8 mouse cellular contexts compared by ENCODE assay signal in genomic region chr13:48968750-48969088, GRCm38 (mm10). TPM values are rescaled to one million over a fixed set of nuclear protein-coding genes. Genes with fewer than 3 reads are reported as not detected.
A peak's percentile ranks its signal among the peaks of the same experiment; 100 is the strongest.
DNase-seq lines count a peak whose midpoint lies in the region; ATAC-seq and TF ChIP-seq lines count a peak whose summit lies in the region.

No protein-coding gene starts in this region.

- peak overlapping the region; percentile 94 for H3K9ac ChIP-seq in CH12.LX (ENCODE audit: insufficient read depth, low read depth)
- peak overlapping the region; percentile 92 for H3K9ac ChIP-seq in forebrain, embryonic 16.5 days (replicated peaks; ENCODE audit: low read depth, low read length)
- H3K9ac ChIP-seq in liver, postnatal 0 days (replicated peaks) = peak overlapping the region; percentile 98

- no peak for TF ChIP-seq EP300 in CH12.LX (IDR thresholded peaks at IDR 0.05; ENCODE audit: low read length)
- no peak for TF ChIP-seq EP300 in liver, postnatal 0 days (IDR thresholded peaks at IDR 0.05; ENCODE audit: low read depth)

- no peak for TF ChIP-seq RAD21 in CH12.LX (IDR thresholded peaks at IDR 0.05; ENCODE audit: low read depth, low read length)

- H3K36me3 ChIP-seq in heart, embryonic 10.5 days = 0 out of 2 replicates have a peak, but pooled peaks cover 10% of the 10 kb centered on the region
- H3K36me3 ChIP-seq in CH12.LX (replicated peaks in 1 of 2; ENCODE audit: control insufficient read depth in 1 of 2, insufficient read depth in 1 of 2, low read length in 1 of 2) = peaks cover 9 to 35% of the 10 kb centered on the region in 2 experiments
- no peaks in the 10 kb centered on the region for H3K36me3 ChIP-seq in forebrain, embryonic 16.5 days (ENCODE audit: control insufficient read depth, insufficient read depth)
- H3K36me3 ChIP-seq in liver, postnatal 0 days (replicated peaks; ENCODE audit: insufficient read depth, low read length) = 0 out of 2 replicates have a peak, but pooled peaks cover 3% of the 10 kb centered on the region

- whole genome bisulfite sequencing in heart, embryonic 10.5 days = 13% methylated on average over 7 of the region's 7 CpGs
- WGBS in forebrain, embryonic 16.5 days = 14% methylated on average over 7 of the region's 7 CpGs
- WGBS in liver, postnatal 0 days (ENCODE audit: insufficient replicate concordance) = 9% methylated on average over 7 of the region's 7 CpGs

- no peak for DNase-seq in heart, embryonic 10.5 days (ENCODE audit: low spot score)
- no peak for DNase-seq in heart, adult 18-20 months
- DNase-seq in CH12.LX (ENCODE audit: extremely low read depth) = peak; percentile 65
- no peak for DNase-seq in liver, postnatal 0 days
- DNase-seq in cerebellum, adult 9-11 months = no peak
- DNase-seq in thymus, adult 18-20 months = no peak

- no peak for TF ChIP-seq CTCF in CH12.LX (conservative IDR thresholded peaks at IDR 0.05 in 1 of 2, IDR thresholded peaks at IDR 0.05 in 1 of 2; ENCODE audit: low read depth in 2 of 2, low read length in 2 of 2)
- no peak for TF ChIP-seq CTCF in liver, postnatal 0 days (IDR thresholded peaks at IDR 0.05; ENCODE audit: low read depth)

- in situ Hi-C loops in CH12.LX (cut with MboI; ENCODE audit: low pct_ligation_motif_present, low pct_unique_long_range_greater_than_20kb, low sequenced_read_pairs) = loop anchor here (5.0 kb wide), 1 partner anchor 96 kb away; the partner anchor contains the start of gene Phf2

- dilution Hi-C loops in CH12.LX (cut with MboI; ENCODE audit: extremely low pct_ligation_motif_present, extremely low pct_unique_long_range_greater_than_20kb, low sequenced_read_pairs) = no loop called here

- peak overlapping the region; percentile 63 for H3K4me2 ChIP-seq in CH12.LX (ENCODE audit: insufficient read depth, low read depth, poor library complexity, severe bottlenecking)
- peak overlapping the region; percentile 64 for H3K4me2 ChIP-seq in forebrain, embryonic 16.5 days (ENCODE audit: low read length)
- peak overlapping the region; percentile 89 for H3K4me2 ChIP-seq in liver, postnatal 0 days (ENCODE audit: low read depth, low read length)

- ATAC-seq in forebrain, embryonic 16.5 days = no peak
- ATAC-seq in liver, postnatal 0 days = no peak
- no peak for ATAC-seq in erythroid progenitor cell, adult 5-6 weeks (replicated peaks; ENCODE audit: low FRiP score, poor library complexity, severe bottlenecking)

- peaks cover 41% of the 10 kb centered on the region for H3K79me2 ChIP-seq in CH12.LX (replicated peaks; ENCODE audit: control insufficient read depth, extremely low read depth, insufficient read depth, poor library complexity, severe bottlenecking)

- no peaks in the 10 kb centered on the region for H3K27me3 ChIP-seq in heart, embryonic 10.5 days (ENCODE audit: insufficient read depth, poor library complexity, severe bottlenecking)
- H3K27me3 ChIP-seq in CH12.LX (replicated peaks) = no peaks in the 10 kb centered on the region
- no peaks in the 10 kb centered on the region for H3K27me3 ChIP-seq in forebrain, embryonic 16.5 days (replicated peaks; ENCODE audit: control insufficient read depth, insufficient read depth, low read length)
- no peaks in the 10 kb centered on the region for H3K27me3 ChIP-seq in liver, postnatal 0 days (ENCODE audit: insufficient read depth, low read length)

- H3K9me3 ChIP-seq in heart, embryonic 10.5 days = no peaks in the 10 kb centered on the region
- no peaks in the 10 kb centered on the region for H3K9me3 ChIP-seq in CH12.LX (replicated peaks; ENCODE audit: low read length)
- H3K9me3 ChIP-seq in forebrain, embryonic 16.5 days (ENCODE audit: control insufficient read depth, low read length) = no peaks in the 10 kb centered on the region
- no peaks in the 10 kb centered on the region for H3K9me3 ChIP-seq in liver, postnatal 0 days (ENCODE audit: low read length)

- H3K4me3 ChIP-seq in heart, embryonic 10.5 days = peak overlapping the region; percentile 87
- peak overlapping the region; percentile 74 to 94 (median 93) for H3K4me3 ChIP-seq in CH12.LX (replicated peaks in 1 of 3; ENCODE audit: low read depth in 2 of 3, low read length in 2 of 3, poor library complexity in 1 of 3)
- peak overlapping the region; percentile 59 for H3K4me3 ChIP-seq in forebrain, embryonic 16.5 days (replicated peaks; ENCODE audit: low read length)
- peak overlapping the region; percentile 70 for H3K4me3 ChIP-seq in liver, postnatal 0 days (ENCODE audit: low read depth, low read length)

- peaks cover 47% of the 10 kb centered on the region for H3K4me1 ChIP-seq in heart, embryonic 10.5 days
- H3K4me1 ChIP-seq in CH12.LX (ENCODE audit: control insufficient read depth in 1 of 2, insufficient read depth in 2 of 2) = peaks cover 15 to 54% of the 10 kb centered on the region in 2 experiments
- peaks cover 36% of the 10 kb centered on the region for H3K4me1 ChIP-seq in forebrain, embryonic 16.5 days (replicated peaks; ENCODE audit: control insufficient read depth, insufficient read depth, low read length)
- H3K4me1 ChIP-seq in liver, postnatal 0 days (ENCODE audit: insufficient read depth) = peaks cover 43% of the 10 kb centered on the region

- peak overlapping the region; percentile 96 for H3K27ac ChIP-seq in heart, embryonic 10.5 days
- peak overlapping the region; percentile 85 for H3K27ac ChIP-seq in CH12.LX (ENCODE audit: insufficient read depth, low read depth)
- peak overlapping the region; percentile 96 for H3K27ac ChIP-seq in forebrain, embryonic 16.5 days (ENCODE audit: low read length)
- peak overlapping the region; percentile 96 for H3K27ac ChIP-seq in liver, postnatal 0 days (ENCODE audit: low read depth)

- TF ChIP-seq POLR2A in CH12.LX (IDR thresholded peaks at IDR 0.05; ENCODE audit: low read depth, low read length) = no peak

TF ChIP-seq in CH12.LX, 34 proteins besides CTCF, POLR2A, EP300 and RAD21:
- 0 out of 2 replicates have a peak, but pooled peaks have one; percentile 18 for TF ChIP-seq CHD1 (IDR thresholded peaks at IDR 0.05; ENCODE audit: low read depth, low read length)
- TF ChIP-seq SIN3A (IDR thresholded peaks at IDR 0.05; ENCODE audit: low read length) = peak; percentile 0; the same call in 1 of the 2 replicates
- TF ChIP-seq MYC (IDR thresholded peaks at IDR 0.05; ENCODE audit: low read depth, low read length) = 0 out of 2 replicates have a peak, but pooled peaks have one; percentile 4
- no peak for TF ChIP-seq MEF2A (IDR thresholded peaks at IDR 0.05; ENCODE audit: borderline replicate concordance, low read depth, low read length)
- TF ChIP-seq MAFK (IDR thresholded peaks at IDR 0.05; ENCODE audit: insufficient replicate concordance, low read length) = no peak
- no peak for TF ChIP-seq USF1 (IDR thresholded peaks at IDR 0.05; ENCODE audit: low read depth, low read length)
- no peak for TF ChIP-seq SMC3 (IDR thresholded peaks at IDR 0.05; ENCODE audit: low read depth, low read length)
- TF ChIP-seq ELF1 (IDR thresholded peaks at IDR 0.05; ENCODE audit: low read depth, low read length) = no peak
- TF ChIP-seq RCOR1 (conservative IDR thresholded peaks at IDR 0.05; ENCODE audit: low read depth, low read length) = no peak
- no peak for TF ChIP-seq ZKSCAN1 (IDR thresholded peaks at IDR 0.05; ENCODE audit: borderline replicate concordance, low read depth, low read length)

RNA-seq across cellular contexts. Expression of gene Fam120a, which starts 0.9 kb away (rescaled TPM):
- polyA plus RNA-seq in heart, embryonic 10.5 days (2016; fragmentation: Nextera tagmentation; extraction: Ambion mirVana) = 17.5 and 20.7 TPM in 2 replicates
- total RNA-seq in heart, adult 18-20 months (2021) = 100 to 1,000 TPM; 102 to 104 TPM
- total RNA-seq in CH12.LX (2012; rRNA removed) (82.6 and 83.2 TPM in 2 replicates), CH12.LX (2014; rRNA removed) (70.0 and 74.9 TPM in 2 replicates)
- polyA plus RNA-seq in CH12.LX (2012; ENCODE audit: insufficient read length, low read depth) = 116 and 122 TPM in 2 replicates
- polyA plus RNA-seq in forebrain, embryonic 16.5 days (2015; fragmentation: Nextera tagmentation; extraction: Ambion mirVana) = 13.7 and 14.8 TPM in 2 replicates
- 13.1 and 13.3 TPM in 2 replicates for polyA plus RNA-seq in liver, postnatal 0 days (2015; fragmentation: Nextera tagmentation; extraction: Ambion mirVana)
- 158 and 188 TPM in 2 replicates for total RNA-seq in erythroid progenitor cell, adult 5-6 weeks (2015; ENCODE audit: low replicate concordance)
- total RNA-seq in erythroid progenitor cell, adult 5-6 weeks (2017; ENCODE audit: low replicate concordance) = 102 and 103 TPM in 2 replicates
